Mouse (Mus musculus) urinary bladder, postnatal 4 days (tissue): ENCODE measurements around the gene Irx3.

ENCODE experiments used
- DNase-seq, 2 experiments: peaks; one replicate each; pipeline ENCODE4 v3.0.0; 2021 to 2022; ENCODE audit warnings: low spot score in 2 of 2

The Irx3 gene

GRCm38 (mm10) chr8:91801839-91802238, at the start of gene Irx3:
Gene Irx3 (minus strand): TSS chr8:91802067.
- DNase-seq: peak in 1 of 2 experiments; percentile 36

GRCm38 (mm10) chr8:91851359-91851758, 49.5 kb upstream of the Irx3 start:
- DNase-seq: no peak

- no peak for DNase-seq
Measured at GRCm38 (mm10) chr8:91849984-91850383, 48.1 kb upstream of the Irx3 start.

DNA sequence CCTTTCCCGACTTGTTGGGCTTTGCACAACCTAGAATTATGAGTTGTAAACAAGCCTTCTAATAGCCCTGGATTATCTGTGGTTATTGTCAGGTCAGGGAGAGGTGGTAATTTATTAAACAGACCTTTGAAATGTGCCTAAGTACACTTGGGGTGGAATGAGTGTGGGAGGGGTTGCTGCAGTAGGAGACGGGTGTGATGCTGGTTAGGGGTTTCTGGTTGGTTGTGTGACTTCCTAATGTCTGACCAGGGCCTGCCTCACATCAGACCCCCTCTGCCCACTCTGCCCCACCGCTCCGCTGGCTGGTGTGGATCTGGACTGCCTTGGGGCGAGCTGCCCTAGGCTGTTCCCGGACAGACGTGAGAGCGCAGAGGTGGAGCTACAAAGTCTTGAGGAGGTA, 47.7 kb upstream of the Irx3 start:
- no peak for DNase-seq

DNA sequence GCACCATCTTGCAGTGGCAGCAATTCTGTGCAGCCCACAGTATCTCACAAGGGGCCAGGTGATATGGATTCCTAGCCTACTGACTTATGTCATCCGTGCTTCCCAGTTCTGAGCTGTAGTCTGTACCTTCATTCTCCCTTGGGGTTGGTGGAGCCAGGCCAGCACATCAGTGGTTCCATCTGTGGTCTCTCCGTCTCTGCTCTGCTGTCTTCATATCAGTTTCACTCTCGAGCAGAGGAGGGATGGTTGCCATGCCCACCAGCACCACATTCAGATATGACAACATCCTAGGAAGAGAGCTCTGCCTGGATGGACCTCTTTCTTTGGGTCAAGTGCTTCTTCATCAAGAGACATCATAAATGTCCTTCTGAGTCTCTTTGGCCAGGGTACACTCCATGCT, 43.8 kb upstream of the Irx3 start:
- no peak for DNase-seq

DNA sequence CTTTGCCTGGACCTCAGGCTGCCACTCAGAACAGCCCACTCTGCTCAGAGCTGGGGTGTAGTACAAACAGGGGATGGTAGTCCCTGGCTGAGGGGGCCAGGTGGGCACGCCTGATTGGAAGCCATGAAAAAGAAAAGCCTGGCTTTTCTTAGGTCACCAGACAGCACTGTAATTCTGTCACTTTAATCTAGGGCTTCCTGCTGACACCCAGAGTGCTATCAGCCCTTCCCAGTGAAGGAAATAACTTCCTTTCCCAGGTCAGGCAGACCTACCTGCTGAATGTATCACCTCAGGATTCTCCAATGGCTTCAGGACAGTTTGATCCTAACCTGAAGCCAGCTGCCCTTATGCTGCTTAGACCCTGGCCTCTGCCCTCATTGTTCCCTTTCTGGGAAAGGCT, 35.3 kb upstream of the Irx3 start:
- no peak for DNase-seq

GRCm38 (mm10) chr8:91836685-91837084, 34.8 kb upstream of the Irx3 start:
- DNase-seq: no peak

DNA sequence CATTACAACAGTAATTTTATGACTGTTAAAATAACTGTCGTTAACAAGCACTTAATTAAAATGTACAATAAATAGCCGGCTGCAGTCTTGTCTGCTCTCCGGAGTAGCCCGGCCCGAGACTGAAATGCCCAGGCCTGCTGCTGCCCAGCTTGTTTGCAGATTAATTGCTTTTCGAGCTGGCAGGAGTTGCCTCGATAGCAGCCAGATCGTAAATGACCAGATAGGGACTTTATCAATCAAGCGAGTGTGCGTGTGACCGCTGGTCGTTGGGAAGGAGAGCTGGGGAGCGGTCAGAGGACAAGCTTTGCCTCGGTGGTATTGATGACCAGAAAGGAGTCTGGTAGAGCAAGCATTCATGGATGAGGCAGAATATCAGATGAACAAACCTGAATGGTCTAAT, 25.8 kb upstream of the Irx3 start:
- DNase-seq: no peak

- no peak for DNase-seq
Measured at GRCm38 (mm10) chr8:91827192-91827591, 25.3 kb upstream of the Irx3 start.

- no peak for DNase-seq
Measured at GRCm38 (mm10) chr8:91823357-91823756, 21.5 kb upstream of the Irx3 start.

DNA sequence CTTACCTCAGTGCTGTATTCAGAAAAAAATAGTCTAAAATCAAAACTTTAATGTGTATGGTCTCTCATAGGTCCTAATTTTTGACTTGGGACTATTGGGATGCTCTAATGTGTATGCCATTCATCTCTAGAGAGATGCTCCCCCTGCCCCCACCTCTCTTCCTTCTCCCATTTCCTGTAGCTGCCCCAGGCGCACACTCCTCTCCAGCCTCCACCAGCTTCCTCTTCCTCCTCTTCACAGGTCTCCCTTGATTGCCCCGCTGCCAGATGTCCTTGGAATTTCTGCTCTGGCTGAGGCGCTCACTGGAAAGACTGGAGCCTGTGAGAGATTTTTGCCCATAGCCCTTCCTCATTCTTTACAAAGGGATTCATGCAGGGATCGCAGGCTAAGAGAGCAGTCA, 20.9 kb upstream of the Irx3 start:
- DNase-seq: no peak

DNA sequence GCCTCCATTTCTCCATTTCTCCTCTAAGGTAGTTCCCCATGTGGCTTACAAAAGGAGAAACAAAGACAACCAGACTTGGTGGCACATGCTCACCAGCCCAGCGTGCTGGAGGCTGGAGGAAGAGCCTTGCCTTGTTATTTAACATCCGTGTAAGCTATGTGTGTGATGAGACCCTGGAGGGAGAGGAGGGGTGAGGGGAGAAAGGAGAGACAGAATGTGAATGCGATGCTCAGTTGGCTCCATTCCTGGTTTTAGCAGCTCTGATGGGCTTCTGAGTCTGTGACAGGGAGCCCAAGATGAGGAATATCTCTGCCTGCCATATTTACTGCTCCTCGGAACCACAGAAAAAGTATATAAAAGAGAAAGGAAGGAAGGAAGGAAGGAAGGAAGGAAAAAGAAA, 20.1 kb upstream of the Irx3 start:
- no peak for DNase-seq

- DNase-seq: no peak
Measured at GRCm38 (mm10) chr8:91819778-91820177, 17.9 kb upstream of the Irx3 start.

DNA sequence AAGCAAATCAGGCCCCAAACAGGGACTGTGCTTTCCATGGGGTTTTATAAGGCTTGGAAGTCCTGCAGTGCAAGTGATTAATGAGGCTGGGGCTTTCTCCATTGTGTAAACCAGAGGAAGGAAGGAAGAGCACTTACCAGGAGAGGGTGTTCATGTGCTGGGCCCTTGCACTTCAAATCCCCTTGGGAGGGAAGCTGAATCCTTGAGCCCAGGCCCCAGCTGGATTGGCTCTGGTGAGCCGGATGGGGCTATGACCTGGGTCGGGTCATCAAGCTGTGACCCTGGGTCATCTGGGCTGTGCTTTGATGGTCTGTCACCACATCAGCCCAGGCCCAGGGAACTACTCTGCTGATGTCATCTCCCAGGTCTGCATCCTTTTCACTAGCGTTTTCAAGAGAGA, 16.9 kb upstream of the Irx3 start:
- no peak for DNase-seq

- DNase-seq: no peak
Measured at GRCm38 (mm10) chr8:91814106-91814505, 12.2 kb upstream of the Irx3 start.

GRCm38 (mm10) chr8:91806720-91807241, 4.9 kb upstream of the Irx3 start:
- DNase-seq: no peak

- no peak for DNase-seq
Measured at GRCm38 (mm10) chr8:91806084-91806719, 4.3 kb upstream of the Irx3 start.

DNA sequence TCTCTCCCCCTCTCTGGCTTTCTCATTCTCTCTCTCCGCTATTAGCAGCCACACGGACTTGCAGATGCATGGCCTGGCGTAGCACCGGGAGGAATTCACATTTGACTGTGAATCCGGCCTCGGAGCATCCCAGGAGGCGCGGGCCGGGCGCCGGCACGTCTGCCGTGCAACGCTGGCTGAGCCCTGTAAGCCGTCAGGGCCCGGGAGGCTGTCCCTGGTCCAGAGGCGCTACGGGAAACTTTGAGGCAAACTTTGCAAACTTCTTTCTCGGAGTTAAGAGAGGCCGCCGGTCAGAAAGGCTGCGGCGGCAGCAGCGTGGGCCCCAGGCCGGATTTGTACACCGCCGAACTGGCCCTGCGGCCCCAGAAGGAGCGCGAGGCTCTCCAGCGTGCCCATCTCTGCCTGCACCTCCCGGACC, 3.4 kb upstream of the Irx3 start:
- no peak for DNase-seq

DNA sequence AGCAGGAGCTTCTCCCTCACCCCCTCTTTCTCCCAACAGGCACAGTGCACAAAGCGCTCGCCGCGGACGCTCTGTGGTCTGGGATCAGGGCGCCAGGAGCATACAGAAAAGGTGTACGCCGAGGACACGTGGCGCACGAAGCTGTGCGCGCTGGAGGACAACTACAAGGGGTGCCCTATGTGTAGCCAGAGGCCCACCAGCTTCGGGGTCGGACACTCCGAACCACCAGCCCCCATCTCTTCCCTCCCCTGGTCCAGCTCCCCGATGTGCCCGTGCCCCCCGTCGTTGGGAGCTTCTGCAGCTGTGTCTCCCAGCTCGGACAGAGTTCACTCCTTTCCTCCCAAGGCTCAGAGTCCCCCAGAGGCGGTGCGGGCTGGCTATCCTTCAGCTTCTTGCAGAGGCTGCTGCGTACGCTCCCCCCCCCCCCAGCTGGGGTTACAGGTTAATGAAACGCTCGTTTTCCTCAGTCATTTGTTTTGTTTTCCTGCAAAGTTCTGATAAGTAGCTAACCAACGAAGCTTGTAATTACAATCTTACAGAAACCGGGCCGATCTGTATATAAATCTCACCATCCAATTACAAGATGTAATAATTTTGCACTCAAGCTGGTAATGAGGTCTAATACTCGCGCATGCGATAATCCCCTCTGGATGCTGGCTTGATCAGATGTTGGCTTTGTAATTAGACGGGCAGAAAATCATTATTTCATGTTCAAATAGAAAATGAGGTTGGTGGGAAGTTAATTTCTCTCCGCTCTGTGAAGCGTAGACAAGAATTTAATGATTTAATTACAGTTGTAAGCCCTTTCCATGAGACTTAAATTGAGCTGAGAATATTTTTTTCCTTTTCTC, 2.8 kb upstream of the Irx3 start:
- DNase-seq: no peak

DNA sequence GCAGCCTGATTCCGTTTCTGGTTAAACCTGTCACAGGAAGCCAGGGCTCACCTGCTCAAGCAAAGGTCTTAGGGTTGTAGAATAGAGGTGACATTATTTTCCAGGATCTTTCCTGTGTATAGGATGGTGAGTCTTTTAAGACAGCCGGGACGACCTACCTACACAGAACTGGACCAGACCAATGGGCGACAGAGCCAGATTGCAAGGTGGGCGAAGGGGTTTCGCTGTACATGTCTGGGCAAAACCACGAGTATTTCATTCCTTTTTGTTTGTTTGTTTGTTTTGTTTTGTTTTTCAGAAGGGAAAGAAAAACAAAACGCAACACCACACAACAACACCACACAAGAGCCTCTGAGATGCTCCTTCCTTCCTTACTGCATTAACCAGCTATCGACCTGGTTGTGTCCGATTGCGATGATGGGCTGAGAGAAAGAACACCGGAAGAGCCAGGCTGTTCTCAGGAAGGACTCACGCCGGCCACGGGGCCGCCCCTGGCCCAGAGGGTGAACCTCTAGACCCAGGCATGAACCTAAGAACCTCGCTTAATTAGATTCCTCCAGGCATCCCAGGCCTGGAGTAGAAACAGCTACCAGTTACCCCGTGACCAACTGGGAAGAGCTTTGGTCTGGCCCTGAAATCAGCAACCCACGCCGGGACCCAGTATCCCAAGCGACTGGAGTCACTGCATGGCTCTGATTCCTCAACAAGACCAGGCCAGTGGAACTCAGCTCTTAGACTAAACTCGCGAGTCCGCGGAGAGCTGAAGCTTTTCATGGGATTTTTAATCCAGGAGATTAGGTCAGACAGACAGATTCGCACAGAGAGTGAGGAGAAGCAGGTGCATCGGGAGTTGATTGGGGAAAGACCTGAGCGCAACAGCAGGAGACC, 1.9 kb upstream of the Irx3 start:
- DNase-seq: no peak

DNA sequence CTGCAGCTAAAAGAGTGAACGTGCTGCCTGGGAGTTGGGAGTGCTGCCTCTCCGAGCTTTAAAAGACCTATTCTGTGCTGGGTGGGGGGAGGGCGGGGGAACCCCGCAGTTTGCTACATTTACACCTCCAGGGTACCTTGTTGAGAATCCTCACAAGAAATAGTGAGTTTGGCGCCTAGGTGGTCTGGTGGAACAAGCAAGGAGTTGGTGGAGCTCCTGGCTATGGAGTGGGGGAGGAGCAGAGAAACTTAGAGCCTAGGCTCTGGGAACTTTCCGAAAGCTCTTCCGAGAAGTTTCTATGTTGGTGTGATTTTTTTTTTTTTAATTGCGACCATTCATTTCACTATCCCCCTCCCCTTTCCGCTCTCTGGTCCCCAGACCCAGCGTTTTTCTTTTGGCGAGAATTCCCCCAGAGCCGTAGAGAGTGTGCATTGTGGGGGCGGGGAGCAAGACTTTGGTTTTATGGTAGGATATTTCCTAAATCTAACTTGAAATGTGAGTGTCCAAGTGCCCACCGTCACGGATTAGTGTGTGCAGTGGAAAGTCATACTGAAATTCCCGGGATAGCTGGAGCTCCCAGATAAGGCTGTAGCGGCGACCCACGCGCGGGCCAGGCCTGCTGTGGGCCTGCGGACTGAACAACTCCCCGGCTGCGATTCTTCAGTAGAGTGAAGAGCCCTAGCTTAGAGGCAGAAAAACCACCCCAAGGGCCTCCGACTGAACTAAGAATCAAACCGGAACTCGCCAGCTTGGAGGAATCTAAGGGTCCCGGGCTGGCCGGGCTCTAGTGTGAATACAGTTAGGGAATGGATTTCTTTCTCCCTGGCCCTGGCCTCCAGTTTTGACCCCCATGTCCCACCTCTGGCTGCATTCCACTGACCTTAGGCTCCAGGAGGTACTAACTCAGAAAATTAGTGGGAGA, 795 bp upstream of the Irx3 start:
- no peak for DNase-seq
